Mouse (Mus musculus) urinary bladder, postnatal 4 days (tissue): ENCODE data around the gene Sirt2.

ENCODE experiments used
- DNase-seq, 2 experiments: peaks; one replicate each; pipeline ENCODE4 v3.0.0; 2021 to 2022; ENCODE audit warnings: low spot score in 2 of 2

The Sirt2 gene

DNA sequence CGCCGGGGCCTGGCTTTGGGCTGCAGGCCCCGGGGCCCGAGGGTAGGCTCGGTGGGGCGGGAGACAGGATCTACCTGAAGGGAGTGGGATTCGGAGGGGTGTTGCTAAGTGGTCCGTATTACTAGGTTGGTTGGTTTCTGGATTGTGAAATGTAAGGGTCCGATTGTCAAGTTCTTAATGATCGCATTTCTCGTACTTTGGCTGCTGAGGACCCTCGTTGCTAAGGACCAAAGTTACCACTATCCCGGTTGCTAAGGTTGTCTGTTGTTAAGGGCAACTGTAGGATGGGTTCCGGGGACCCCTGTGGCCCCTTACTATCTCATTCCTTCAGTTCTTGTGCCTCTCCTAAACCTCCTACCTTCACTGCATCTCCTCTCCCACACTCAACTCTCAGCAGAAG is 375 bp downstream of the Sirt2 start:
- DNase-seq = no peak

DNA sequence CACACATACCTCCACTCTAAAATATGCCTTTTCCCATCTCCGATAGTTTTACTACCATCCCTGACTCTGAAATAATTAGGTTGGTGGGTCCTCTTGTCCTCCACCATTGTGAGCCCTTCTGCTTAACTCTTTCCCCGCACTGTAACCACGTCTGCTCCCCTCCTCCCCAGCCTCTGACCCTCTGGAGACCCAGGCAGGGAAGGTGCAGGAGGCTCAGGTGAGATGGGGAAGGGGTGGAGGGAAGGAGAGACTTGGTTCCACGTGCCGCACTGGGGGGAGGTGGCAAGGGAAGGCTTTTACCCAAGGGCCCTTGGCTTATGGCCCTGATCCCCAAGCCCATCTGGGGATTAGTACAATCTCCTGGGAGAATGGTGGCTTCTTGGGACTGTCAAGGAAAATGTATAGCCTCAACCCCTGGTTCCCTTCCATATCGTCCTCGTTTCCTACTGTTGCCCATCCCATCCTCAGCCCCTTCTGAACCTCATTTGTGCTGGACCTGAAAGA is 979 bp downstream of the Sirt2 start, which contains the start of gene Nfkbib:
Gene Nfkbib, minus strand, starts transcription at position 51 of the 504 bp plus-strand sequence.
- no peak for DNase-seq

DNA sequence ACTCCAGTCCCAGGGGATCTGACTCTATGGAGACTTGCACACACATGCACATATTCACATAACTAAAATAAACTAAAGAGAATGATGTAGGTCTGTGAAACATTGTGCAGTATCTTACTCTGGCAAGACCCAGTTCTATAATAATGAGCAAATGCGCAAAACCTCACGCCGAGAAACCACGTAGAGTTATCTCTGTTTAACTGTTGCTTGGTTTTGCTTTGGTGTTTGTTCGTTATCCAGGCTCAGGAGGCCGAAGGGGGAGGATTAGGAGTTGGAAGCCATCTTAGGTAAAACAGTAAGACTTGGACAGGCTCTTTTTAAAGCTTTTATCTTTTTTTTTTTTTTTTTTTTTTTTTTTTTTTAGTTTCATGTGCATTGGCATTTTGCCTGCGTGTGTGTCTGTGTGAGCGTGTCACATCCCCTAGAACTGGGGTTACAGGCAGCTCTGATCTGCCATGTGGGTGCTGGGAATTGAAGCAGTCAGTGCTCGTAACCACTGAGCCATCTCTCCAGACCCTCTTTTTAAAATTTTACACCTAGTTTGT is 3.0 kb downstream of the Sirt2 start:
- DNase-seq = no peak

DNA sequence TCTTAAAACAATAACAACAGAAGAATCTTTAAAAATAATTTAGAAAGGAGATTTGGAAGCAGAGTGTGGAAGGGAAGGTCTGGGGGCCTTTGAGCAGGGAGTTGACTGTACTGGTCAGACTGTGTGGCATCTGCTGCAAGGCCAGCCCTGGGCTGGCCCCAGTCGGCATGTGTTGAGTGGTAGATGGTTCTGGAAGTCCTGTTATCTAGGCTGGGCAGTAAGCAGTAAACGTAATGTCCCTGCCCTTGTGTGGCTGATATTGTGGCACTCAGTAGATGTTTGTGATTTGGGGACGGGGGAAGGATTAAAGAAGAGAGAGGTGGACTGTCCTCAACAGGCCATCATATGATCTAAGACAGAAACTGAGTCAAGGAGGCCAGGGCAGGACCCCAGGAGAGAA is 3.8 kb downstream of the Sirt2 start:
- DNase-seq = no peak

DNA sequence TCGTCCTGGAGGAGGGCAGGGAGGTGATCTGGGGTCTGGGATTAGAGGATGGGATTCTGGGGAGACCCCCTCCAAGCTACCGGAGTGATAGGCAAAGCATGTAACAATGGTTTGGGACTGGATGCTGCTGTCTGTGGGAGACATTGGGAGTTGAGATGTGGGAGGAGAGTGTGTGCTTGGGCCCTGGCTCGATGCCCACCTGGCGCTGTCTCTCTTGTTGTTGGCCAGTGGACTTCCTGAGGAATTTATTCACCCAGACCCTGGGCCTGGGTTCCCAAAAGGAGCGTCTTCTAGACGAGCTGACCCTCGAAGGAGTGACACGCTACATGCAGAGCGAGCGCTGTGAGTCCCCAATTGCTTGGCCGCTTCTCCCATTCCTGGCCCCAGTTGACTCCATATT is 5.3 kb downstream of the Sirt2 start:
- DNase-seq = no peak

DNA sequence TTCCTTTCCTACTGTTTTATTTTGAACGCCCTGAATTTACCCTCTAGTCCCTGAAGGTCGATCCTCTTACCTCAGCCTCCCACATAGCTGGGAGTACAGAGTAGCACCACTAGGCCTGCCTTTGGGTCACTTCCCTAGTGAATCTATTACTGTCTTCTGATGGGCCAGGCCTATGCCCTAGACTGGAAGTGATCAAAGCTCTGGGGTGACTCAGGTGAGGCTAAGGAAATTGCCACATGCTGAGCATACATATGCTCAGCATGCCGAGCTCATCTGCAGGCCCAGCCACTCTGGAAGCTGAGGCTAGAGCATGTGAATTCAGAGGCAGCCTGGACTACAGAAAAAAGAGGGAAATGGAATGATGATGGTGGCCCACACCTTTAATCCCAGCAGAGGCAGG is 6.6 kb downstream of the Sirt2 start:
- DNase-seq = no peak

DNA sequence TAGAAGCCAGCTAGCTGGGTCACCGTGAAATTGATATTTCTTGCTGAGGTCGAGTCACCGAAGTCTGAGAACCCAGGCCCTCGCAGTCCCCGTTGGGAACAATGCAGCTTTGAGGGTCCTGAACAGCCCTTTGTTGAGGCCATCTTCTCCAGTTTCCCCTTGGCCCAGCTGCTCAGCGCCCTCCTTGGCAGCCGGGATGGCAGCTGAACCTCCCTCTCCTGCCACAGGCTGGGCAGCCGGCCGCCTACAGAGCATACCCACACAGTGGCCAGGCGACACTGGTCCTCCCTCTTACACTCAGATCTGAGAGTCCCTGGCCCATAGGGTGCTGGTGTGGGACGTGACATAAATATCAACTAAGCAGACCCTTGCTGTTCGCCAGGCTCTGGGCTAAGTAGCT is 7.6 kb downstream of the Sirt2 start:
- DNase-seq = no peak

DNA sequence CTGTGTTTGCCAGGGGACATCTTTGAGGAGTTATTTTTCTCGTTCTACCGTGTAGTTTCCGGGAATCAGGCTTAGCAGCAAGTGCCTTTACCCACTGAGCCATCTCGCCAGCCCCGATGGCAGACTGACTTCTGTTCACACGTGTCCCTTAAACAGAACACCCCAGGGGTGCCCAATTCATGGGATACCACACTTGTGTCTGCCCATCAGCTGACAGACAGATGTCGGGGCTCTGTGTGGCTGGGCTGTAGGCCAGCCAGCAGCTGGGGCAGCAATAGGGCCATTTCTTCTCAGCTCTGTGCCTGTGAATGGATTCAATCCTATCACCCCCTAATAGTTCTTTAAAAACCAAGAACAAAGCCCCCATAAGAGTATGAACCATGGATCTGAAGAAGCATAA is 8.6 kb downstream of the Sirt2 start:
- DNase-seq = no peak

DNA sequence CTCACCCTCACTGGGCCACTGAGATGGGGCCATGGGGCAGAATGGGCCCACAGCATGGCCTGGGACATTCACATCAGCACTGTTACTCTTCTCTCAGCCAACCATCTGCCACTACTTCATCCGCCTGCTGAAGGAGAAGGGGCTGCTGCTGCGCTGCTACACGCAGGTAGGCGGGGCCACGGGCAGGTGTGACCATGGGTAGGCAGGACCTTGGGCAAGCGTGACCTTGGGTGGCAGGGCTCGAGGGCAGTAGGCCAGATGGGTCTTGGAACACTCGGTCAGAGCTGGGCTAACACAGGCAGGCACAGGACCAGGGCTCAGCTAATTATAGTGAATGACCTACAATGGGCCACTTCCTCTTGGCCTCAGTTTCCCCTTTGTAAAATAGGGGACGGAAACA is 12.3 kb downstream of the Sirt2 start:
- DNase-seq = no peak

DNA sequence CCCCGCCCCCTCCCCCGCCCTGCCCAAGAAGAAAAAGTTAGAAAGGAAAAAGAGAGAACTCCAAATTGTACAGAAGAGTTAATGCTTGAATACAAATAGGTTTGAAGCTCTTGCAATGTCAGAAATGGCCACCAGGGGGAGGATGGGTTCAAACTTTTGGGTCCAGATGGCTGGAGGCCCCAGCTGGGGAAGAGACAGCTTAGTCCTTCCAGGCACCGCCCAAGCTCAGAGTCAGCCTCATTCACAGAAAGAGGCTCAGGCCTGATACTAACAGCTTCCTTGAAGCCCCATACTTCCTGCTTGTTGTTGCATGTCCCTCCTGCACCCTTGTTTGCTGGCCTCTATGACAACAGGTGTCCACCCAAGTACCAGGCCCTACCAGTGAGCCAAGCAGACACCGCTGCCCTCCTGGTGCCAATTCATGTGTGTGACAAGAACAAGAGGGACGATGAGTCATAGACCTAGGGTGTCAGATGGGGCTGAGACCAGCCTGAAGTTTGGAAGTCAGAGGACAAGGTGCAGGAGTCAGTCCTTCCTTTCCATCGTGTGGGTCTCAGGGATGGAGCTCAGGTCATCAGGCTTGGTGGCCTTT is 13.6 kb downstream of the Sirt2 start:
- peak; percentile 83 to 93 for DNase-seq

DNA sequence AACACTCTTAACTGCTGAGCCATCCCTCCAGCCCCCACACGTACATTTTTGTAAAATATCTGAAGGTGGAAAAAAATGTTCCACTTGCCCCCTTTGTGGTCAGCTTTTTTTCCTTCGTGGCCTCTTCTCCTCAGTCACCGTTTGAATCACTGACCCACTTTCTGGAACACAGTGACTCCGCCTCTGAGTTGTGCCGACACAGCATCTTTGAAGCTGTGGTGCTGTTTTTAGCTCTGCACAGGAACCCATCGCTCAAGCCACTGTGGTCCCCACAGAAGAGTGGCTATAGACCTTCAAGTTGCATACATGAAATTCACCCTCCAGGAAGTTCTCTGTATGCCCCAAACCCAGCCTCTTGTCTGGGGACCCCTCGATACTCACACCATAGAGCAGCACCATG is 14.3 kb downstream of the Sirt2 start:
- DNase-seq = no peak

DNA sequence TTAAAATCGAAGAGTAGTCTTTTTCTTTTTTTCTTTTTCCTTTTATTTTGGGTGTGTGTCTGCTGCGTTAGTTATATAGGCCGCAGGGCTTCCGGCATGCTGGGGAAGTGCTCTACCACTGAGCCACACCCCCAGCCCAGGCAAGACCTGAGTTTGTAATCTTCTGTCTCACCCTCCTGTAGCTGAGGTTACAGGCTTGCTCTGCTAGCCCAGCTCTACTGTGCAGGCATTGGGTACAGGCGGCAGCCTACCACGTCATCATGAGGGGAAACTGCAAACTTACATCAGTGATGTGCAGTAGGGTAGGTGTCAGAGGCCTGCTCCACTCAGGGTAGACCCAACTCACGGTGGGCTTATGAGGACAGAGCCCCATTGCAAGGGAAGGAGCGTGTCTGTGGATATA is 14.7 kb downstream of the Sirt2 start:
- no peak for DNase-seq

DNA sequence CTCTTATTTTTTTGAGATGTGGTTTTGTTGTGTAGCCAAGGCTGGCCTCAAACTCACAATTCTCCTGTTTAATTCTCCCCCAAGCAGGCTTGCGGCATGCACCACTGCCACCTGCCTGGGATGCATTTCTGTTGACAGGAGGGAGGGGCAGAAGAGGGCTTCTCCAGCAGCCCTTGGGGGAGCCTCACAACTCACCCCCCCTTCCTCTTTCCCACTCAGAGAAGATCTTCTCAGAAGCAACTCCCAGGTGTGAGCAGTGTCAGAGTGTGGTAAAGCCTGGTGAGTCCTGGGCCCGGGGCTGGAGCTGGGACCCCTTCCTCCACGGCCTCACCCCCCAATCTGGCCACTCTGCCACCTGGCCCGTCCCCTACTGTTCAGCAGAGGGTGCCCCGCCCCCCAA is 18.6 kb downstream of the Sirt2 start:
- DNase-seq = no peak

DNA sequence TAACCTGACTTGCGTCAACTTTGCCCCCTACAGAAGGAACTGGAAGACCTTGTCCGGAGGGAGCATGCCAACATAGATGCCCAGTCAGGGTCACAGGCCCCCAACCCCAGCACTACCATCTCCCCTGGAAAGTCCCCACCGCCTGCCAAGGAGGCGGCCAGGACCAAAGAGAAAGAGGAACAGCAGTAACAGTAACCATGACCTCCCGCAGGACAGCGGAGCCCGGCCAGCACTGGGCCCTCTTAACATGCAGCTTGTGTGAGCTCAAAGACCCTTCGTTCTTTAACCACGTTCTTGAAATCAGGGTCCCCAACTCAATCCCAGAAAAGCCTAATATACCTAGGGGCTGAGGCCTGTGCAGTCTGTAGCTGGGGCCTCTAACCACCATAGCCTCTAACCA is 21.3 kb downstream of the Sirt2 start:
- no peak for DNase-seq

DNA sequence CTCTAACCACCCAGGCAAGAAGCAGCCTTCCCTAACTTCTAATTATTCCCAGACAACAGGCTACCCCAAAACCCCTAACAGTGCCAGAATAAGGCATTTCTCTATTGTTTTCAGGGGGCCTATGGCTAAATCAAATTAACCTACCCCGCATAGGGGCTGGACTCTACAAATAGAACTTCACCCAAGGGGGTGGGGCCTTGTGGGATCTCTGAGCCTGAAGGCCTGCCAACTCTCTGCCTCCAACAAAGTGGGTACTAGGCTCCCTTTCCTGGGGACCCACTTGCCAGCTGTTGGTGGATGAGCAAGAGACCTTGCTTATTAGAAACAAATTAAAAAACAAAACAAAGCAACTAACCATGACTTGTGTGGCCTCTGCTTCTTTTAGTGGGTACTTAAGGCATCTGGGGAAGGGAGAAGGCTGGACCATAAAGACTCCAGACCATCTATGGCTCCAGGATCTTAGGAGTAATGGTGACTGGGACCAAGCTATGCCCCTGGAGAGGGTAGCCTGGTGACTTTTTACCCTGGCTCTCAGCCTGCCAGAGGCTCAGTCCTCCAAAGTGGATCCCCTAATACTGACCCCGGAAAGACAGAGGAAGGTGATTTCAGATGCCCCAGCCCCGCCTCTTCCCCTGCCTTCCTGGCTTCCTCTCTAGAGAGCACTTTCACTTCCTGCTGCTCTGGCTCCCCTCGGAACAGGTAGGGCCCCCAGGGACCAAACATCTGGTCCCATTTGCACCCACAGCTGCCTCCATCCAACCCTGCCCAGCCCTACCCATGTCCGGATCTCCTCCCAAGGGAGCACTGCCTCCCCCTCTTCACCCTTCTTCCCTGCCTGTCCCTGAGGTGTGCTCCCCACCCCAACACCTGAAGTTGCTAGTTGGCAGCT is 22.0 kb downstream of the Sirt2 start, which contains the start of gene Rinl:
Gene Rinl, plus strand, starts transcription at position 663 of the 889 bp plus-strand sequence.
- DNase-seq = no peak

DNA sequence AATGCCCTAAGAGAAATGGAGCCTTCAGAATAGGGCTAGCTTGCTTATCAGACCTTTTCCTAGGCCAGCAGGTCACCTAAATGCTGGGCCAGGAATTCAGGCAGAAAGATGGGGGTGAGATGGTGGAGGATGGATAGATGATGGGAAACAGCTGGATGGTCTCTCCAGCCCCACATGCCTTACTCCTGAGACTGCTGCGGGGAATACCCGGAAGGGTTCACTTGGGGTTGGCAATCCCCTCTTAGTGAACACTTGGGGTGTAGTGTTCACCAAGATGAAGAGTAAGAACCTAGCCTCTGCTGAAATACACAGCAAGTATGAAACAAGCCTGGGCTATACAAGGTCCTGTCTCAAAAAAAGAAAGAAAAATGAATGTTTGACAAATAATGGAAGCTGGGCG is 22.7 kb downstream of the Sirt2 start:
- DNase-seq = no peak

DNA sequence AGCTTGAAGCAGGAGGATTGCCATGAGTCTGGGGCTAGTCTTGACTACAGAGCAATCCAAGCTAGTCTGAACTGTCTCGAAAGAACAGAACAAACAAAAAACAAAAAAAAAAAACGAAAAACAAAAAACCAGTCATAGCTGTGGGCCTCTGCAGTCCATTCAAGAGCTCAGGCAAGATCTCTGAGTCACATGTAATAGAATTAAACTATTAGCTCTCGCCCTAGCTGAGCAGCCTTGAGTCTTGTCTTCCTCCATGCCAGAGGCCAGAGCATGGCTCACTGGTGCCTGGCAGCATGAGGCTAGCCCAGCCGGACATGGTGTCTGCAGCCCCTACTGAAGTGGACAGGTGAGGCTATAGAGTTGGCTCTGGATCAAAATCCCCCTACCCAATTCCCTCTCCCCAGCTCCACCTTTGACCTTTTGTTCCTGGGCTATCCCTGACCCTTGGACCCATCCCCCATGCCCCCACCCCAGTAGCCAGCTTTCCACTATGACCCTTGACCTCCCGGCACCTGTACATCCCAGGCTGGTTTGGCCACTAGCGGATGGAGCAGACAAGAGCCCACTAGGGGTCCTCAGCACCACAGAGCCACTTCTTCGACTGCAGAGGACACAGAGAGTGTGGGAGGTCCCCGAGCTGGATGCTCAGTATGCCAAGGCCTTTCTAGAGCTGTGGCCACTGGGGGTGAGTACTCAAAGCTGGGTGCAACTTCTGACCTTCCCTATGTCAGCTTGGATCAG is 23.7 kb downstream of the Sirt2 start:
- DNase-seq = no peak

DNA sequence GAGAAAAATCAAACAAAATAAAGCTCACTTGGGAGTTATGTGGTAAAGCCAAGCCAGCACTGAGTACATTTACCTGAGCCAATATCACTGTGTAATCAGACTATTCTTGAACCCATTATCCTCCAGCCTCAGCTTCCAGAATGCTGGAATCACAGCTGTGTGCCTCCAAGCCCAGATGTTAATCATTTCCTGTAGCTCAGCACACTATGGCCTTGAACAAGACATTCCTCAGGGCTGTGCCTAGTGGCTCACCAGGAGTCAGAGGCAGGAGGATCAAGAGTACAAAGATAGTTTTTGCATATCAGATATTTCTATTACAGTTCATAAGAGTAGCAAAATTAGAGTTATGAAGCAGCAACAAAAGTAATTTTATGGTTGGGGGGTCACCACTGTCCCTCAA is 25.2 kb downstream of the Sirt2 start:
- DNase-seq = no peak

DNA sequence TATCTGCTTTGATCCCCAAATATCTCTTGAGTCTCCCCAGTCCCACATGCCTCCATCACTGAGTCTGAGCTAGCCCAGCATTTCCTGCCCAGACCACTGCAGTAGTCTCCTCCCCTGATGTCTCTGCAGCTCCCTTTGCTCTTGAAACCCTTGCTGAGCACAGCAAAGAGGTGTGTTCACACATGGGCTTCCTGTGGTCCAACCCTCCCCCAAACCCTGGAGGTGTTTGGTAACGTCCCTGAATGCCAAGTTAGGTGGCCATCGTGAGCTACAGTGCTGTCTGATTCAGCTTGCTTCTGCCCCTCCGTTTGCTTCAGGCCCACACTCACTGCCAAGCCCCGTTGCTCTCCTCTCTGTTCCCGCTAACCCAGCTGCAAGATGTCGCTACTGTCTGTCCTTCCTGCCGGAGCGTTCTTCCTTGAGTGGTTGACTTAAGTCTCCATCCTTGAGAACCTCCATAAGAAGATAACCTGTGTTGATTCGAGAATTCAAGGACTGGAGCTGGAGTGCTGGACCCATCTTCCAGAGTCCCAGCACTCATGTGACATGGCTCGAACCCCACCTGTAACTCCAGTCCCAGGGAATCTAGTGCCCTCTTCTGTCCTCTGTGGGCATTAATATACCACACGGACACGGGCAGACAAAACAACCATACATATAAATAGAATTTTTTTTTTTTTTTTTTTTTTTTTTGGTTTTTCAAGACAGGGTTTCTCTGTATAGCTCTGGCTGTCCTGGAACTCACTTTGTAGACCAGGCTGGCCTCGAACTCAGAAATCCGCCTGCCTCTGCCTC is 26.1 kb downstream of the Sirt2 start:
- no peak for DNase-seq

DNA sequence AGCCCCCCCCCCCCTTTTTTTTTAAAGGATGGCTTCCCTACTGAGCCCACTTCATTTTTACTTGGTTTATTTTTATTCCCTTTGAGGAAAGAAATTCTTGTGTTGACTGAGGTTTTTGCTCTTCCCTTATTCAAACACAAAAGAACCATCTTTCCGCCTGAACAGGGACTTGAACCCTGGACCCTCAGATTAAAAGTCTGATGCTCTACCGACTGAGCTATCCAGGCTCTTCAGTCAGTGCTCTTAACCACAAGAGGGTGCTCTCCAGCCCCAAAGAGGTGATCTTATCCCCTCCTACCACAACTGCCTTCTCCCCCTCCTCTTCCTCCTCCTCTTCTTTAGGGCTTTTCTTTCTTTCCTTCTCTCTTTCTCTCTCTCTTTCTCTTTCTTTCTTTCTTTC is 27.3 kb downstream of the Sirt2 start:
- no peak for DNase-seq

DNA sequence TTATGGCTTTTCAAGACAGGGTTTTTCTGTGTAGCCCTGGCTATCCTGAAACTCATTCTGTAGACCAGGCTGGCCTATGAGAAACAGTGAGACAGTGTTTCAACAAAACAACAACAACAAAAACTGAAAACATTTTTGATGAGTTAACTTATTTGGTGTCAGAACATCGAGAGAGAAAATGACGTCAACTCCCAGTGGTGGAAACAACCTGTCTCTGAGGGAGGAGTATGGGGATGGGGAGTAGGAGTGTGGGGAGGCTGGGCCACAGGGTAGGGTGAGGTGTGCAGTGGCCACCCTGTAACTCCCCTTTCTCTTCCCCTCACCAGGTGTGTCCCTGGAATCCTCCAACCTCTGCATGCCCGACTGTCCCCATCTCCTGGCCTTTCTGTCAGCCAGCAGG is 28.0 kb downstream of the Sirt2 start:
- no peak for DNase-seq
